Mouse (Mus musculus): Measurements from ENCODE around the gene Ajuba. TPM values are rescaled to one million over a fixed set of nuclear protein-coding genes. Genes with fewer than 3 reads are reported as not detected.
"Not testable (repeated sequence)": the region's sequence is repeated elsewhere in the genome, so short reads cannot be mapped to it uniquely, and the experiment has no call there.

Gene Ajuba
- polyA plus RNA-seq (2011; ENCODE audit: insufficient read depth, insufficient read length, low replicate concordance, missing spikeins): 5.1 TPM in 1 of 2 replicates, not detected in the other

- WGBS: under 1% methylated on average over 66 of the region's 66 CpGs
- no peak within 1 kb of the TSS; the same call in 1 of the 2 replicates for H3K27ac ChIP-seq (ENCODE audit: control insufficient read depth, insufficient read depth, low read depth, low read length, poor library complexity)
Measured at GRCm38 (mm10) chr14:54577089-54577982, at the start of gene Ajuba. Gene Ajuba, minus strand, starts transcription at chr14:54577558.

GRCm38 (mm10) chr14:54624976-54625375 is 47.6 kb upstream of the Ajuba start:
- WGBS: 87% methylated on average over 10 of the region's 10 CpGs
- H3K4me1 ChIP-seq (ENCODE audit: control insufficient read depth, insufficient read depth, low read length): no peaks in the 10 kb centered on the region; the same call in 1 of the 2 replicates
- TF ChIP-seq CTCF (IDR thresholded peaks at IDR 0.05; ENCODE audit: control insufficient read depth, insufficient read depth, low read length): no peak
- no peak for TF ChIP-seq POLR2A (IDR thresholded peaks at IDR 0.05; ENCODE audit: borderline replicate concordance, control insufficient read depth, low read depth, low read length)
- H3K27ac ChIP-seq (ENCODE audit: control insufficient read depth, insufficient read depth, low read depth, low read length, poor library complexity): no peak overlapping the region
- H3K4me3 ChIP-seq (replicated peaks; ENCODE audit: control insufficient read depth, low read depth, low read length): no peak overlapping the region

More at GRCm38 (mm10) chr14:54577089-54577982, at the start of gene Ajuba:
- Histone ChIP-seq H3K4me1 (ENCODE audit: control insufficient read depth, insufficient read depth, low read length) (peaks cover 3% of the 10 kb centered on the region; the same call in 1 of the 2 replicates), H3K4me3 (replicated peaks; ENCODE audit: control insufficient read depth, low read depth, low read length) (peak within 1 kb of the TSS; percentile 67)
- TF ChIP-seq POLR2A (IDR thresholded peaks at IDR 0.05; ENCODE audit: borderline replicate concordance, control insufficient read depth, low read depth, low read length) (no peak), CTCF (IDR thresholded peaks at IDR 0.05; ENCODE audit: control insufficient read depth, insufficient read depth, low read length) (no peak)

DNA sequence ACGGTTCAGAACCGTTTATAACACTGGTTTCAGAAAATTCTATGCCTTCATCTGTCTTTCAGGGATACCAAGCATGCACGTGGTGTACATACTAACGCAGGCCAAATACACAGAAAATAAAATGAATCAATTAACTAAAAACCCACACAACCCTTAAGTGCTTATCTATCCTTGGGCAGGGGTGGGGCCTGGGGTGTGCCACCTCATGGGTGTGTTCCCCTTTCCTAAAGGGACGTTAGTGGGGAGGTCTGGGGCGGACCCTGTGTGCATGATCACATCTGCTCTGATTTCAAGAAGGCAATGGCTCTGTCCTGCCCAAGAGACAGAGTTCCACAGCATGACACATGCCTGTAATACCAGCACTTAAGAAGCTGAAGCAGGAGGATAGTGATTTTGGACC is 46.0 kb upstream of the Ajuba start:
- H3K4me3 ChIP-seq (replicated peaks; ENCODE audit: control insufficient read depth, low read depth, low read length): no peak overlapping the region
- no peak for TF ChIP-seq CTCF (IDR thresholded peaks at IDR 0.05; ENCODE audit: control insufficient read depth, insufficient read depth, low read length)
- no peak for TF ChIP-seq POLR2A (IDR thresholded peaks at IDR 0.05; ENCODE audit: borderline replicate concordance, control insufficient read depth, low read depth, low read length)
- H3K27ac ChIP-seq (ENCODE audit: control insufficient read depth, insufficient read depth, low read depth, low read length, poor library complexity): no peak overlapping the region
- 63% methylated on average over 6 of the region's 6 CpGs for WGBS
- no peaks in the 10 kb centered on the region; the same call in 1 of the 2 replicates for H3K4me1 ChIP-seq (ENCODE audit: control insufficient read depth, insufficient read depth, low read length)

DNA sequence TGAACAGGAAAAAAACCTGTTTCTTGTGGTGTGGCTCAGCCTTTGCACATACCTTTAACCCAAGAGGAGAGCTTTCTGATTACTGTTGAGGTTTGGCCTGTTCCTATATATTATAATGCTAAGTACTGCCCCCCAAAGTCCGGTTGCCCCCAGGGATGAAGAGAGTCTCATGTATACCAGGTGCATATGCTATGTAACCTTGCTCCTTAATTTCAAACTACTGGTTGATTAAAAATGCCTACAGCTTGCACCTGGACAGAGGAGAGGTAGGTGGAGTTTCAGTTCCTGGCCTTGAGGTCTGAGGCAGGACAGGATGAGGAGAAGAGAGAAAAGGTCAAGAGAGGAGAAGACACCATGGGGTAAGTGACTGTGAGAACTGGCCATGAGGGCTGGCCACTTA is 43.8 kb upstream of the Ajuba start, which contains the start of gene Psmb11:
Gene Psmb11, plus strand, starts transcription at position 301 of the 400 bp plus-strand sequence.
- TF ChIP-seq CTCF (IDR thresholded peaks at IDR 0.05; ENCODE audit: control insufficient read depth, insufficient read depth, low read length): no peak
- no peak for TF ChIP-seq POLR2A (IDR thresholded peaks at IDR 0.05; ENCODE audit: borderline replicate concordance, control insufficient read depth, low read depth, low read length)
- Histone ChIP-seq H3K4me3 (replicated peaks; ENCODE audit: control insufficient read depth, low read depth, low read length) (no peak within 1 kb of the TSS), H3K27ac (ENCODE audit: control insufficient read depth, insufficient read depth, low read depth, low read length, poor library complexity) (no peak within 1 kb of the TSS), H3K4me1 (ENCODE audit: control insufficient read depth, insufficient read depth, low read length) (no peaks in the 10 kb centered on the region; the same call in 1 of the 2 replicates)
- 81% methylated on average over 1 of the region's 1 CpGs for WGBS

DNA sequence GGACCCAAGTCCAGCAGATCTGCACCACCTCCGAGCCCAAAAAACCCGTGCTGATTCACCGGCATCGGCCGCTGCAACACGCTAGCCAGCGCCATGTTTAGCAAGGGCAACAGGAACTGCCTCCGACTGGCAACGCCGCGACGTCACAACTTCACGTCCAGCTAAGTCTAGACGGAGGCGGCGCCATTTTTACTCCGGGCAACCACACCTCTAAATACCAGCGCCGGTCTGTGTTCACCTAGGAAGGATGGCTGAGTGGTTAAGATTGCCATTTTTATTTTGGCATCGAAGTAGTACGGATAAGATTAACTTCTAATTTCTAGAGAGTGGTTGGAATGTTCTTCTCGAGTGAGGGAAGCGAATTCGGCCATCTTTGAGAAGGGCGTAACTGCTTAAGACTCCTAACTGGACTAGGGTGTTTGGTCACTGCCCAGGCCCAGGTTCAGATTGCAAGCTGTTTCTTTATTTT is 40.6 kb upstream of the Ajuba start, which contains the start of gene Psmb5:
Gene Psmb5, minus strand, starts transcription at position 126 of the 469 bp plus-strand sequence.
- Histone ChIP-seq H3K4me3 (replicated peaks; ENCODE audit: control insufficient read depth, low read depth, low read length) (peak within 1 kb of the TSS; percentile 80), H3K4me1 (ENCODE audit: control insufficient read depth, insufficient read depth, low read length) (no peaks in the 10 kb centered on the region), H3K27ac (ENCODE audit: control insufficient read depth, insufficient read depth, low read depth, low read length, poor library complexity) (peak within 1 kb of the TSS; percentile 31)
- TF ChIP-seq POLR2A (IDR thresholded peaks at IDR 0.05; ENCODE audit: borderline replicate concordance, control insufficient read depth, low read depth, low read length) (peak; percentile 75; the same call in 1 of the 2 replicates), CTCF (IDR thresholded peaks at IDR 0.05; ENCODE audit: control insufficient read depth, insufficient read depth, low read length) (no peak)
- WGBS: under 1% methylated on average over 25 of the region's 25 CpGs

- peak overlapping the region; percentile 31 for H3K27ac ChIP-seq (ENCODE audit: control insufficient read depth, insufficient read depth, low read depth, low read length, poor library complexity)
- TF ChIP-seq POLR2A (IDR thresholded peaks at IDR 0.05; ENCODE audit: borderline replicate concordance, control insufficient read depth, low read depth, low read length) (no peak), CTCF (IDR thresholded peaks at IDR 0.05; ENCODE audit: control insufficient read depth, insufficient read depth, low read length) (peak; percentile 12; the same call in 1 of the 2 replicates)
- WGBS: 2% methylated on average over 38 of the region's 38 CpGs
- peak overlapping the region; percentile 80 for H3K4me3 ChIP-seq (replicated peaks; ENCODE audit: control insufficient read depth, low read depth, low read length)
- no peaks in the 10 kb centered on the region for H3K4me1 ChIP-seq (ENCODE audit: control insufficient read depth, insufficient read depth, low read length)
Measured at GRCm38 (mm10) chr14:54617152-54617896, 40.0 kb upstream of the Ajuba start.

DNA sequence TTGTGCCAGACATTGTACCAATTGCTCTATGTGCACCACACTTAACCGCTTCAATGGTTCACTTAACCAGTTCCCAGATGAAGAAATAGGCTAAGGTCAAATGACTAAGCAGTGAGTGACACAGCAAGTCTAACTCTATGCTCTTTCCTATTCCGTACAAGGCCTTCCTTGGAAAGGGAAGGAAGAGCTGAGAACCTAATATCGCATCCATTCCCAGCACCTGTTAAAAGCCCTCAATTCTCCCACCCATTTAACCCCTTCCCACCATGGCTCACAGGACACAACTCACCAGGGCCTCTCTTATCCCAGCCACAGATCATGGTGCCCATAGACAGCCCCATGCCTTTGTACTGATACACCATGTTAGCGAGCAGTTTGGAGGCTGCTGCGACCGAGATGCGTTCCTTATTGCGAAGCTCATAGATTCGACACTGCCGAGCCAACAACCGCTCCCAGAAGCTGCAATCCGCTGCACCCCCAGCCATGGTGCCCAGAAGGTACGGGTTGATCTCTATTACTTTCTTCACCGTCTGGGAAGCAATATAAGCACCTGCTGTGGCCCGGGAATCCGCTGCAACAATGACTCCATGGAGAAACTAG is 39.0 kb upstream of the Ajuba start:
- WGBS: 83% methylated on average over 16 of the region's 16 CpGs
- TF ChIP-seq CTCF (IDR thresholded peaks at IDR 0.05; ENCODE audit: control insufficient read depth, insufficient read depth, low read length): no peak
- H3K4me3 ChIP-seq (replicated peaks; ENCODE audit: control insufficient read depth, low read depth, low read length): no peak overlapping the region
- no peaks in the 10 kb centered on the region for H3K4me1 ChIP-seq (ENCODE audit: control insufficient read depth, insufficient read depth, low read length)
- no peak overlapping the region for H3K27ac ChIP-seq (ENCODE audit: control insufficient read depth, insufficient read depth, low read depth, low read length, poor library complexity)

- H3K4me1 ChIP-seq (ENCODE audit: control insufficient read depth, insufficient read depth, low read length); H3K27ac ChIP-seq (ENCODE audit: control insufficient read depth, insufficient read depth, low read depth, low read length, poor library complexity); H3K4me3 ChIP-seq (replicated peaks; ENCODE audit: control insufficient read depth, low read depth, low read length): not testable (repeated sequence)
- 94% methylated on average over 16 of the region's 16 CpGs for WGBS
Measured at GRCm38 (mm10) chr14:54614130-54614529, 36.8 kb upstream of the Ajuba start.

Measured in bone marrow, adult 2 months (tissue).